Mouse (Mus musculus) lung, postnatal 0 days (tissue): ENCODE results near the gene Ncdn.

ENCODE experiments used
- CTCF ChIP-seq: IDR thresholded peaks from 2 replicates; pipeline ENCODE4 v1.5.1; 2016; ENCODE audit warnings: antibody characterized with exemption, mild to moderate bottlenecking
- EP300 ChIP-seq: IDR thresholded peaks from 2 replicates; pipeline ENCODE4 v1.6.1; 2016; ENCODE audit warnings: antibody characterized with exemption, mild to moderate bottlenecking, control low read depth

DNA sequence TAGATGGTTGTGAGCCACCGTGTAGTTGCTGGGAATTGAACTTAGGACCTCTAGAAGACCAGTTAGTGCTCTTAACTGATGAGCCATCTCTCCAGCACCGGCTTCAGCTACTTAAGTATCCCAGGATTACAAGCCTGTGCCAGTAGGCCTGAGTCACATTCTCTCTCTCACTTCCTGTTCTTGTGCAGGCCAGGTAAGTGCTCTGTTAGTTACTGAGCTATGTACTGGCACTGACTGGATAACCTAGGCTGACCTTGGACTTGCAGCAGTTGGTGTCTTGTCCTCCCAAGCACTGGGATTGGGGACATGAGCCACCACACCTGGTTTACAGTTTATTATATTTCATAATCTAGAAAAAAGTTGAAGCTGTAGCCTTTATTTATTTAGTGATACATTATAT is 10.2 kb upstream of the Ncdn start:
- TF ChIP-seq CTCF, result no peak
- TF ChIP-seq EP300, result no peak
